Mouse (Mus musculus): ENCODE data around the gene Ints14.

DNA sequence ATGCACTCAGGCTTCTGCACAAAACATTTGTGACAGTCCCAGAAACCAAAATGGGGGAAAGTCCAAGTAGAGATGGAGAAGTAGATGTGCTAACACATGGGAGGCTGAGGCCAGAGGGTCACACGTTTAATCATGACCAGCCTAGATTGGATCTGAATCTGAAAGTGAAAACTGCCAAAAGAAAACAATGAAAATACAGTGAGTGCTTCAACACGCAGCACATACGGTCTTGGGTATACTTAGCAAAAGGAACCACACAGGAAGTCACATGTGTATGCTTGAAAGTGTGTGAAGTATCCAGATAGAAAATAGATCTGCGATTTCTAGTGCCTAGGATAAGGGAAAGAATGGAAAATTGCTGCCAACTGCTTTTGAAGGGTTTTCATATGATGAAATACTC, 46.1 kb upstream of the Ints14 start:
- TF ChIP-seq CTCF (conservative IDR thresholded peaks at IDR 0.05; ENCODE audit: insufficient read depth, insufficient read length, low read depth, low read length) (no peak), POLR2A (IDR thresholded peaks at IDR 0.05; ENCODE audit: low read depth, low read length) (no peak)
